Mouse (Mus musculus): ENCODE measurements around the gene Rpl14. TPM values are rescaled to one million over a fixed set of nuclear protein-coding genes. Genes with fewer than 3 reads are reported as not detected.

Rpl14 gene
- total RNA-seq, 2 experiments from 2014 or later = 318 to 323 TPM

GRCm38 (mm10) chr9:120577133-120577651 is 5.9 kb downstream of the Rpl14 start:
- DNase-seq (ENCODE audit: low spot score in 2 of 2) = peak; percentile 85 to 87
- peak overlapping the region; percentile 69 for H3K4me3 ChIP-seq
- 0 out of 2 replicates have a peak, but pooled peaks have one; percentile 11 for TF ChIP-seq CTCF (conservative IDR thresholded peaks at IDR 0.05)

GRCm38 (mm10) chr9:120577706-120578405 is 6.6 kb downstream of the Rpl14 start:
- Histone ChIP-seq H3K4me3 (peak overlapping the region; percentile 69), H3K27ac (peak overlapping the region; percentile 92)
- no peak for DNase-seq (ENCODE audit: low spot score in 2 of 2)
- no peak for TF ChIP-seq CTCF (conservative IDR thresholded peaks at IDR 0.05)

More at GRCm38 (mm10) chr9:120577133-120577651, 5.9 kb downstream of the Rpl14 start:
- peak overlapping the region; percentile 92 for H3K27ac ChIP-seq

- no peak for DNase-seq (ENCODE audit: low spot score in 2 of 2)
- Histone ChIP-seq H3K4me3 (no peak overlapping the region), H3K27ac (no peak overlapping the region)
- TF ChIP-seq CTCF (conservative IDR thresholded peaks at IDR 0.05) = no peak
These were observed 7.5 kb downstream of the Rpl14 start for GRCm38 (mm10) chr9:120578701-120579100.

GRCm38 (mm10) chr9:120579808-120580207 is 8.6 kb downstream of the Rpl14 start:
- DNase-seq (ENCODE audit: low spot score in 2 of 2) = peak in 1 of 2 experiments; percentile 32
- Histone ChIP-seq H3K27ac (peak overlapping the region; percentile 68), H3K4me3 (no peak overlapping the region)
- TF ChIP-seq CTCF (conservative IDR thresholded peaks at IDR 0.05) = no peak

GRCm38 (mm10) chr9:120581941-120582618 is 10.8 kb downstream of the Rpl14 start:
- peak in 1 of 2 experiments; percentile 44 for DNase-seq (ENCODE audit: low spot score in 2 of 2)
- TF ChIP-seq CTCF (conservative IDR thresholded peaks at IDR 0.05) = no peak
- peak overlapping the region; percentile 42 for H3K4me3 ChIP-seq

GRCm38 (mm10) chr9:120582619-120583308 is 11.5 kb downstream of the Rpl14 start:
- peak; percentile 84 to 90 for DNase-seq (ENCODE audit: low spot score in 2 of 2)
- TF ChIP-seq CTCF (conservative IDR thresholded peaks at IDR 0.05) = peak; percentile 86
- Histone ChIP-seq H3K27ac (peak overlapping the region; percentile 85), H3K4me3 (peak overlapping the region; percentile 42)

More at GRCm38 (mm10) chr9:120581941-120582618, 10.8 kb downstream of the Rpl14 start:
- peak overlapping the region; percentile 85 for H3K27ac ChIP-seq

- no peak for DNase-seq (ENCODE audit: low spot score in 2 of 2)
- Histone ChIP-seq H3K27ac (peak overlapping the region; percentile 85; the same call in 1 of the 2 replicates), H3K4me3 (no peak overlapping the region)
- TF ChIP-seq CTCF (conservative IDR thresholded peaks at IDR 0.05) = 0 out of 2 replicates have a peak, but pooled peaks have one; percentile 16
These were observed 12.1 kb downstream of the Rpl14 start for GRCm38 (mm10) chr9:120583314-120583713.

- peak; percentile 93 for TF ChIP-seq CTCF (conservative IDR thresholded peaks at IDR 0.05)
- Histone ChIP-seq H3K27ac (no peak overlapping the region), H3K4me3 (no peak overlapping the region)
- peak; percentile 56 to 77 for DNase-seq (ENCODE audit: low spot score in 2 of 2)
These were observed 15.3 kb downstream of the Rpl14 start for GRCm38 (mm10) chr9:120586546-120586945.

- TF ChIP-seq CTCF (conservative IDR thresholded peaks at IDR 0.05) = peak; percentile 91
- no peak overlapping the region for H3K4me3 ChIP-seq
- DNase-seq (ENCODE audit: low spot score in 2 of 2) = peak; percentile 50 to 78
- H3K27ac ChIP-seq = no peak overlapping the region
These were observed 20.2 kb downstream of the Rpl14 start for GRCm38 (mm10) chr9:120591490-120591889.

GRCm38 (mm10) chr9:120593383-120594101 is 22.3 kb downstream of the Rpl14 start:
- no peak overlapping the region for H3K4me3 ChIP-seq
- no peak for DNase-seq (ENCODE audit: low spot score in 2 of 2)
- H3K27ac ChIP-seq = no peak overlapping the region
- no peak for TF ChIP-seq CTCF (conservative IDR thresholded peaks at IDR 0.05)

GRCm38 (mm10) chr9:120594839-120595238 is 23.6 kb downstream of the Rpl14 start:
- DNase-seq (ENCODE audit: low spot score in 2 of 2) = no peak
- Histone ChIP-seq H3K4me3 (no peak overlapping the region), H3K27ac (no peak overlapping the region)
- TF ChIP-seq CTCF (conservative IDR thresholded peaks at IDR 0.05) = no peak

GRCm38 (mm10) chr9:120595306-120595705 is 24.1 kb downstream of the Rpl14 start:
- no peak overlapping the region for H3K27ac ChIP-seq
- H3K4me3 ChIP-seq = no peak overlapping the region
- no peak for TF ChIP-seq CTCF (conservative IDR thresholded peaks at IDR 0.05)
- no peak for DNase-seq (ENCODE audit: low spot score in 2 of 2)
